Mouse (Mus musculus) MEL (cell line): ENCODE results near the gene Jade2. TPM values are rescaled to one million over a fixed set of nuclear protein-coding genes. Genes with fewer than 3 reads are reported as not detected.

Experiments used
- DNase-seq: peaks from one replicate; pipeline ENCODE4 v3.0.0; 2011; ENCODE audit warnings: low read depth, low spot score
- H3K27ac ChIP-seq: 2 replicates; pipeline ENCODE4 v1.5.1; 2012; ENCODE audit warnings: low read depth, mild to moderate bottlenecking, control low read depth, low read length, moderate library complexity; ENCODE audit not compliant: control insufficient read depth
- H3K27me3 ChIP-seq, 2 experiments: fragments of 150-350 bp in 1 of 2; sonication (generic) in 1 of 2; 2 replicates each; pipeline ENCODE4 v1.6.1; 2012; ENCODE audit warnings: low read length in 2 of 2, mild to moderate bottlenecking in 2 of 2, improper control_type of control experiment in 1 of 2, moderate library complexity in 1 of 2; ENCODE audit not compliant: insufficient read depth in 2 of 2, control insufficient read depth in 1 of 2
- H3K36me3 ChIP-seq, 2 experiments: 2 replicates each; pipeline ENCODE4 v1.6.1; 2012 to 2014; ENCODE audit warnings: low read length in 2 of 2, improper control_type of control experiment in 1 of 2, inconsistent platforms in 1 of 2, mild to moderate bottlenecking in 1 of 2; ENCODE audit not compliant: insufficient read depth in 2 of 2, control insufficient read depth in 1 of 2
- H3K4me1 ChIP-seq, 2 experiments: fragments of 150-350 bp in 1 of 2; sonication (generic) in 1 of 2; 2 replicates each; pipeline ENCODE4 v1.6.1; 2012; ENCODE audit warnings: low read length in 2 of 2, improper control_type of control experiment in 1 of 2, mild to moderate bottlenecking in 1 of 2; ENCODE audit not compliant: insufficient read depth in 2 of 2, control insufficient read depth in 1 of 2
- H3K4me3 ChIP-seq, 2 experiments: fragments of 150-350 bp in 1 of 2; sonication (generic) in 1 of 2; 2 replicates each; pipeline ENCODE4 v1.5.1; 2012; ENCODE audit warnings: low read depth in 2 of 2, low read length in 2 of 2, mild to moderate bottlenecking in 2 of 2, moderate library complexity in 2 of 2, control low read depth in 1 of 2, improper control_type of control experiment in 1 of 2; ENCODE audit not compliant: control insufficient read depth in 1 of 2, insufficient read depth in 1 of 2
- H3K79me2 ChIP-seq: 2 replicates; pipeline ENCODE4 v1.6.1; 2012; ENCODE audit warnings: mild to moderate bottlenecking, low read length, moderate library complexity; ENCODE audit not compliant: control insufficient read depth, poor library complexity, insufficient read depth
- H3K9ac ChIP-seq: 2 replicates; pipeline ENCODE4 v1.6.1; 2012; ENCODE audit warnings: low read depth, mild to moderate bottlenecking, control low read depth, low read length, moderate library complexity; ENCODE audit not compliant: control insufficient read depth, poor library complexity, severe bottlenecking
- H3K9me3 ChIP-seq: fragments of 150-350 bp; sonication (generic); replicated peaks from 2 replicates; pipeline ENCODE4 v1.6.1; 2012; ENCODE audit warnings: mild to moderate bottlenecking, low read length, improper control_type of control experiment, moderate library complexity; ENCODE audit not compliant: insufficient read depth
- BHLHE40 ChIP-seq: IDR thresholded peaks from 2 replicates; pipeline ENCODE4 v1.6.1; 2012; ENCODE audit warnings: low read depth, mild to moderate bottlenecking, inconsistent platforms, low read length, improper control_type of control experiment, borderline replicate concordance
- CHD1 ChIP-seq: IDR thresholded peaks from 2 replicates; pipeline ENCODE4 v1.6.1; 2012; ENCODE audit warnings: low read depth, mild to moderate bottlenecking, inconsistent platforms, low read length, improper control_type of control experiment
- CHD2 ChIP-seq: IDR thresholded peaks from 2 replicates; pipeline ENCODE4 v1.6.1; 2011; ENCODE audit warnings: low read length, improper control_type of control experiment
- EP300 ChIP-seq, 2 experiments: IDR thresholded peaks; 2 replicates each; pipeline ENCODE4 v1.6.1; 2011; ENCODE audit warnings: improper control_type of control experiment in 2 of 2, low read length in 2 of 2, low read depth in 1 of 2, mild to moderate bottlenecking in 1 of 2
- ETS1 ChIP-seq: IDR thresholded peaks from 2 replicates; pipeline ENCODE4 v1.6.1; 2012; ENCODE audit warnings: low read depth, mild to moderate bottlenecking, inconsistent platforms, low read length, improper control_type of control experiment, moderate library complexity
- GABPA ChIP-seq: IDR thresholded peaks from 2 replicates; pipeline ENCODE4 v1.6.1; 2012; ENCODE audit warnings: low read depth, mild to moderate bottlenecking, inconsistent platforms, low read length, improper control_type of control experiment, moderate library complexity
- GATA1 ChIP-seq: IDR thresholded peaks from 2 replicates; pipeline ENCODE4 v1.6.1; 2011; ENCODE audit warnings: low read depth, low read length, improper control_type of control experiment
- JUND ChIP-seq: IDR thresholded peaks from 2 replicates; pipeline ENCODE4 v1.6.1; 2011; ENCODE audit warnings: low read depth, mild to moderate bottlenecking, improper control_type of control experiment, low read length
- MAFK ChIP-seq: IDR thresholded peaks from 2 replicates; pipeline ENCODE4 v1.6.1; 2011; ENCODE audit warnings: low read depth, mild to moderate bottlenecking, low read length, improper control_type of control experiment, borderline replicate concordance
- MXI1 ChIP-seq: IDR thresholded peaks from 2 replicates; pipeline ENCODE4 v1.6.1; 2011; ENCODE audit warnings: mild to moderate bottlenecking, low read depth, low read length, improper control_type of control experiment
- MYB ChIP-seq: IDR thresholded peaks from 2 replicates; pipeline ENCODE4 v1.6.1; 2011; ENCODE audit warnings: mild to moderate bottlenecking, low read depth, low read length, improper control_type of control experiment
- NRF1 ChIP-seq: IDR thresholded peaks from 2 replicates; pipeline ENCODE4 v1.6.1; 2014; ENCODE audit warnings: low read depth, mild to moderate bottlenecking, inconsistent platforms, low read length, improper control_type of control experiment, moderate library complexity; ENCODE audit not compliant: poor library complexity, insufficient read depth, severe bottlenecking
- POLR2A ChIP-seq, 2 experiments: IDR thresholded peaks; 2 replicates each; pipeline ENCODE4 v1.6.1; 2011 to 2012; ENCODE audit warnings: low read length in 2 of 2, mild to moderate bottlenecking in 2 of 2, control low read depth in 1 of 2, improper control_type of control experiment in 1 of 2, low read depth in 1 of 2, moderate library complexity in 1 of 2; ENCODE audit not compliant: control insufficient read depth in 1 of 2, insufficient read depth in 1 of 2, poor library complexity in 1 of 2
- POLR2AphosphoS2 ChIP-seq: IDR thresholded peaks from 2 replicates; pipeline ENCODE4 v1.6.1; 2011; ENCODE audit warnings: low read length, improper control_type of control experiment
- RCOR1 ChIP-seq: IDR thresholded peaks from 2 replicates; pipeline ENCODE4 v1.6.1; 2012; ENCODE audit warnings: low read depth, mild to moderate bottlenecking, inconsistent platforms, low read length, improper control_type of control experiment
- SIN3A ChIP-seq: IDR thresholded peaks from 2 replicates; pipeline ENCODE4 v1.6.1; 2012; ENCODE audit warnings: low read length, improper control_type of control experiment, inconsistent platforms
- SMC3 ChIP-seq: IDR thresholded peaks from 2 replicates; pipeline ENCODE4 v1.6.1; 2011; ENCODE audit warnings: low read depth, low read length, improper control_type of control experiment
- TBP ChIP-seq: IDR thresholded peaks from 2 replicates; pipeline ENCODE4 v1.8.0; 2011; ENCODE audit warnings: low read depth, low read length, improper control_type of control experiment
- USF1 ChIP-seq: IDR thresholded peaks from 2 replicates; pipeline ENCODE4 v1.6.1; 2014; ENCODE audit warnings: low read depth, mild to moderate bottlenecking, inconsistent platforms, low read length, improper control_type of control experiment, moderate library complexity
- USF2 ChIP-seq, 2 experiments: IDR thresholded peaks; 2 replicates each; pipeline ENCODE4 v1.6.1; 2011 to 2012; ENCODE audit warnings: improper control_type of control experiment in 2 of 2, low read length in 2 of 2, borderline replicate concordance in 1 of 2, inconsistent platforms in 1 of 2, low read depth in 1 of 2, mild to moderate bottlenecking in 1 of 2; ENCODE audit not compliant: insufficient read depth in 1 of 2
- polyA plus RNA-seq, 2 experiments: library from polyadenylated mRNA; stranded (reverse) in 1 of 2; unstranded in 1 of 2; fragments of >175 nt in 1 of 2; fragments of >200 nt in 1 of 2; gene quantifications; 2 replicates each; pipeline versions ENCODE4 v1.2.1 to v1.2.4; 2012; ENCODE audit warnings: low replicate concordance in 2 of 2, low read depth in 1 of 2; ENCODE audit not compliant: insufficient read length in 2 of 2, insufficient read depth in 1 of 2, missing spikeins in 1 of 2
- total RNA-seq: library from RNA; depleted of rRNA; stranded (reverse); fragments of 300-350 nt; gene quantifications from 2 replicates; pipeline ENCODE4 v1.2.3, GENCODE M21; 2012

Gene Jade2
- total and polyA plus RNA-seq, 3 experiments = 4.5 to 13.0 TPM; not detected in 1

DNA sequence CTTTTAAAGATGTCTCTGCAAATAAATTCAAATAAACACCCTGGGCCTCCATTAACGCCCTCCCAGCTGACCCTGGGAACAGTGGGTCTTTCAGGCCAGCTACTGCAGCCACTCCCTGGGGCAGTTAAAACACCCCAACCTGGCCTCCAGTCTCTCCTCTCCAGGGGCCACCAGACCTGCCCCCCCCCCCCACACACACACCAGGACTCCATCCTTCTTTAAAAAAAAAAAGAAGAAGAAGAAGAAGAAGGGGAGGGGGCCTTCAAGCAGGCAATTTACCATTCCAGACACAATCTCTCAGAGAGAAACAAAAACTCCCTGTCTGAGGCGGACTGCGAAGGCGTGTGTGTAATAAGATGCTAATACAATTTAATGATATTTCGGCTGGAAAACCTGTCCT, 4.9 kb downstream of the Jade2 start:
- H3K4me3 ChIP-seq = no peak overlapping the region
- H3K4me1 ChIP-seq = peaks cover 0 to 5% of the 10 kb centered on the region in 2 experiments; a peak in 1 of 4 replicates
- no peaks in the 10 kb centered on the region; a peak in 1 of 4 replicates for H3K36me3 ChIP-seq
- no peak overlapping the region for H3K9ac ChIP-seq
- no peak for DNase-seq
- TF ChIP-seq GABPA (no peak), JUND (no peak), GATA1 (no peak), MXI1 (no peak), ETS1 (no peak), POLR2A (IDR thresholded peaks at IDR 0.05; ENCODE audit: control insufficient read depth in 1 of 2, insufficient read depth in 1 of 2, low read depth in 1 of 2, low read length in 2 of 2, poor library complexity in 1 of 2) (no peak), USF2 (IDR thresholded peaks at IDR 0.05; ENCODE audit: borderline replicate concordance in 1 of 2, insufficient read depth in 1 of 2, low read depth in 1 of 2, low read length in 2 of 2) (no peak), USF1 (no peak), MAFK (no peak), BHLHE40 (no peak), SMC3 (no peak), NRF1 (no peak), EP300 (IDR thresholded peaks at IDR 0.05; ENCODE audit: low read depth in 1 of 2, low read length in 2 of 2) (no peak)
- TF ChIP-seq, all 39 proteins: peak for 0
- H3K27ac ChIP-seq = no peak overlapping the region
- no peaks in the 10 kb centered on the region for H3K27me3 ChIP-seq
- no peaks in the 10 kb centered on the region for H3K9me3 ChIP-seq
- H3K79me2 ChIP-seq = peaks cover 16% of the 10 kb centered on the region; the same call in 1 of the 2 replicates

DNA sequence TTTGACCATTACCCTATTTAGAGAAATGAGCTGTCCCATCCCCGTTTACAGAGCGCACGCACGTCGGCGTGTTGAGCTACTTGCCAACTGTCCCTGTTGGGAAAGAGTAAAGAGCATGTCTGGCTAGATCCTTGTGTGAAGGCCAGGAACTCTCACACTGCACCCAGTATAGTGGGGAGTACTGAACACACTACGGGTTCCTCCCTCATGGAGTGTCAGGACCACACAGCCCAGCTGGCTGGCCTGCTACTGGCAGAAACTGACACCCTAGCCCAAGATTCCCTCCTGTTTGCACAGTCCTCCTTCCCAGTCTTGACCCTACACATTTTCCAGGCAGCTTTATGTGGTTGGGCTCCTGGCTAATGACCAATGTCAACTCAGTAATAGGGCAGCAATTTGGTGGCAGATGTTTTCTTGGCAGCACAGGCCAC, 5.3 kb downstream of the Jade2 start:
- H3K27ac ChIP-seq = no peak overlapping the region
- no peaks in the 10 kb centered on the region for H3K9me3 ChIP-seq
- no peaks in the 10 kb centered on the region for H3K27me3 ChIP-seq
- DNase-seq = no peak
- H3K4me3 ChIP-seq = no peak overlapping the region
- H3K36me3 ChIP-seq = no peaks in the 10 kb centered on the region; a peak in 1 of 4 replicates
- H3K4me1 ChIP-seq = peaks cover 0 to 5% of the 10 kb centered on the region in 2 experiments; a peak in 1 of 4 replicates
- H3K9ac ChIP-seq = no peak overlapping the region
- H3K79me2 ChIP-seq = peaks cover 12% of the 10 kb centered on the region; the same call in 1 of the 2 replicates
- TF ChIP-seq TBP = no peak
- TF ChIP-seq CHD1 = no peak
- no peak for TF ChIP-seq GABPA
- no peak for TF ChIP-seq MYB
- no peak for TF ChIP-seq JUND
- TF ChIP-seq CHD2 = no peak
- no peak for TF ChIP-seq EP300 (IDR thresholded peaks at IDR 0.05; ENCODE audit: low read depth in 1 of 2, low read length in 2 of 2)
- no peak for TF ChIP-seq POLR2AphosphoS2
- TF ChIP-seq SIN3A = no peak
- no peak for TF ChIP-seq RCOR1
